Comparison of ENCODE assay signal across 21 mouse cellular contexts in genomic region chr9:23253624-23254023, GRCm38 (mm10). TPM values are rescaled to one million over a fixed set of nuclear protein-coding genes. Genes with fewer than 3 reads are reported as not detected.
DNase-seq lines count a peak whose midpoint lies in the region; ATAC-seq and TF ChIP-seq lines count a peak whose summit lies in the region.
"Had no signal": no experiment of that assay in that cellular context is flagged by ENCODE, and none has a peak within 500 bp of the region (broad histone marks: within the 10 kb centered on the region; RNA-seq: fewer than 3 reads in every experiment).

No protein-coding gene starts in this region.

- no peak for ATAC-seq in forebrain, embryonic 14.5 days
- ATAC-seq in forebrain, embryonic 15.5 days (replicated peaks), result no peak
- no peak for ATAC-seq in heart, postnatal 0 days (ENCODE audit: insufficient read depth, low read depth)
- ATAC-seq in neural tube, embryonic 15.5 days (ENCODE audit: low FRiP score), result no peak

- H3K27ac ChIP-seq in forebrain, embryonic 14.5 days (ENCODE audit: low read depth, low read length), result no peak overlapping the region
- no peak overlapping the region for H3K27ac ChIP-seq in forebrain, embryonic 15.5 days (replicated peaks)
- no peak overlapping the region for H3K27ac ChIP-seq in heart, postnatal 0 days (ENCODE audit: low read depth)
- no peak overlapping the region for H3K27ac ChIP-seq in neural tube, embryonic 15.5 days (replicated peaks)
- H3K27ac ChIP-seq: hindbrain, embryonic 10.5 days; liver, embryonic 15.5 days; midbrain, embryonic 12.5 days; stomach, postnatal 0 days had no signal

- DNase-seq in forebrain, embryonic 14.5 days (ENCODE audit: low spot score), result peak; percentile 26
- no peak for DNase-seq in heart, postnatal 0 days (ENCODE audit: low spot score)
- DNase-seq in heart, postnatal 14 days, result no peak
- no peak for DNase-seq in neural tube, embryonic 10.5 days (ENCODE audit: extremely low spot score, low spot score)
- DNase-seq in gastrocnemius, postnatal 10 days, result no peak
- DNase-seq: adrenal gland, adult 8-10 months; cerebellum, adult 8-10 months; gastrocnemius, postnatal 36 days; kidney, adult 18-20 months; kidney, postnatal 4 days; lung, postnatal 14 days; thymus, adult 18-20 months; thymus, postnatal 25 days had no signal

- H3K4me1 ChIP-seq in forebrain, embryonic 14.5 days (ENCODE audit: control insufficient read depth, insufficient read depth, low read length), result peaks cover 26% of the 10 kb centered on the region
- peaks cover 47% of the 10 kb centered on the region for H3K4me1 ChIP-seq in forebrain, embryonic 15.5 days
- peaks cover 11% of the 10 kb centered on the region; the same call in 1 of the 2 replicates for H3K4me1 ChIP-seq in heart, postnatal 0 days (ENCODE audit: control insufficient read depth, insufficient read depth)
- peaks cover 15% of the 10 kb centered on the region for H3K4me1 ChIP-seq in neural tube, embryonic 15.5 days
- H3K4me1 ChIP-seq: liver, embryonic 15.5 days had no signal

- H3K27me3 ChIP-seq in forebrain, embryonic 14.5 days (replicated peaks; ENCODE audit: control insufficient read depth, insufficient read depth, low read length), result no peaks in the 10 kb centered on the region
- no peaks in the 10 kb centered on the region for H3K27me3 ChIP-seq in forebrain, embryonic 15.5 days
- H3K27me3 ChIP-seq in heart, postnatal 0 days (ENCODE audit: control insufficient read depth, insufficient read depth, low read length), result no peaks in the 10 kb centered on the region
- no peaks in the 10 kb centered on the region for H3K27me3 ChIP-seq in neural tube, embryonic 15.5 days (replicated peaks)
- H3K27me3 ChIP-seq: liver, embryonic 15.5 days had no signal

- H3K4me2 ChIP-seq in forebrain, embryonic 14.5 days (ENCODE audit: low read length), result no peak overlapping the region
- H3K4me2 ChIP-seq in forebrain, embryonic 15.5 days (replicated peaks), result no peak overlapping the region
- H3K4me2 ChIP-seq in heart, postnatal 0 days (ENCODE audit: low read depth, low read length), result peak overlapping the region; percentile 61
- peak overlapping the region; percentile 67; the same call in 1 of the 2 replicates for H3K4me2 ChIP-seq in neural tube, embryonic 15.5 days
- H3K4me2 ChIP-seq: liver, embryonic 15.5 days had no signal

- intact Hi-C loops in heart, postnatal 14 days (cut with DNase I), result loop anchor here (5.0 kb wide), 2 partner anchors 41 to 626 kb away; no protein-coding TSS in a partner anchor

- WGBS in forebrain, embryonic 14.5 days, result 63% methylated on average over 6 of the region's 6 CpGs
- WGBS in forebrain, embryonic 15.5 days, result 60% methylated on average over 6 of the region's 6 CpGs
- WGBS in heart, postnatal 0 days, result 74% methylated on average over 6 of the region's 6 CpGs
- WGBS in neural tube, embryonic 15.5 days, result 68% methylated on average over 6 of the region's 6 CpGs

- H3K4me3 ChIP-seq in forebrain, embryonic 14.5 days (ENCODE audit: low read depth, low read length), result no peak overlapping the region
- H3K4me3 ChIP-seq in forebrain, embryonic 15.5 days, result no peak overlapping the region
- H3K4me3 ChIP-seq in heart, postnatal 0 days (ENCODE audit: low read depth, low read length), result 0 out of 2 replicates have a peak overlapping the region, but pooled peaks have one; percentile 31
- H3K4me3 ChIP-seq in neural tube, embryonic 15.5 days (replicated peaks), result no peak overlapping the region
- H3K4me3 ChIP-seq: erythroblast, embryonic 14.5 days; liver, embryonic 15.5 days had no signal

- TF ChIP-seq EP300 in heart, postnatal 0 days (IDR thresholded peaks at IDR 0.05; ENCODE audit: low read depth), result no peak

- TF ChIP-seq CTCF in heart, postnatal 0 days (IDR thresholded peaks at IDR 0.05; ENCODE audit: low read depth), result no peak

- no peaks in the 10 kb centered on the region for H3K36me3 ChIP-seq in forebrain, embryonic 14.5 days (ENCODE audit: control insufficient read depth, insufficient read depth, low read length)
- H3K36me3 ChIP-seq in forebrain, embryonic 15.5 days, result no peaks in the 10 kb centered on the region
- H3K36me3 ChIP-seq in heart, postnatal 0 days (replicated peaks; ENCODE audit: control insufficient read depth, insufficient read depth, low read length), result no peaks in the 10 kb centered on the region
- H3K36me3 ChIP-seq in neural tube, embryonic 15.5 days, result no peaks in the 10 kb centered on the region
- H3K36me3 ChIP-seq: G1E; hindbrain, embryonic 10.5 days; liver, embryonic 15.5 days; midbrain, embryonic 12.5 days had no signal

- no peaks in the 10 kb centered on the region for H3K9me3 ChIP-seq in forebrain, embryonic 14.5 days (replicated peaks; ENCODE audit: control insufficient read depth, low read length)
- no peaks in the 10 kb centered on the region for H3K9me3 ChIP-seq in forebrain, embryonic 15.5 days
- H3K9me3 ChIP-seq in heart, postnatal 0 days (replicated peaks; ENCODE audit: control insufficient read depth, low read length), result no peaks in the 10 kb centered on the region
- no peaks in the 10 kb centered on the region for H3K9me3 ChIP-seq in neural tube, embryonic 15.5 days (replicated peaks)
- H3K9me3 ChIP-seq: G1E; hindbrain, embryonic 10.5 days; liver, embryonic 15.5 days; midbrain, embryonic 12.5 days had no signal

- H3K9ac ChIP-seq in forebrain, embryonic 14.5 days (ENCODE audit: low read length), result no peak overlapping the region
- H3K9ac ChIP-seq in forebrain, embryonic 15.5 days (replicated peaks), result no peak overlapping the region
- no peak overlapping the region for H3K9ac ChIP-seq in heart, postnatal 0 days (replicated peaks; ENCODE audit: low read depth, low read length)
- no peak overlapping the region for H3K9ac ChIP-seq in neural tube, embryonic 15.5 days (replicated peaks)
- H3K9ac ChIP-seq: liver, embryonic 15.5 days had no signal

RNA-seq across cellular contexts. Expression of gene Bmper, which starts 30.7 kb away (rescaled TPM):
- 13.3 and 13.9 TPM in 2 replicates for polyA plus RNA-seq in forebrain, embryonic 14.5 days (2014; fragmentation: Nextera tagmentation; extraction: Ambion mirVana)
- 13.7 and 17.0 TPM in 2 replicates for polyA plus RNA-seq in forebrain, embryonic 15.5 days (2015; fragmentation: Nextera tagmentation; extraction: Ambion mirVana)
- total RNA-seq in heart, postnatal 0 days (2014; rRNA removed; ENCODE audit: low replicate concordance), result 3.4 and 4.5 TPM in 2 replicates
- polyA plus RNA-seq in heart, postnatal 0 days (2015; fragmentation: Nextera tagmentation; extraction: Ambion mirVana), result 3.7 and 3.9 TPM in 2 replicates
- 1 to 10 TPM; 3.3 to 4.2 TPM for total RNA-seq in heart, postnatal 14 days (2021)
- 10.7 and 12.3 TPM in 2 replicates for polyA plus RNA-seq in neural tube, embryonic 15.5 days (2015; fragmentation: Nextera tagmentation; extraction: Ambion mirVana)
- total RNA-seq in gastrocnemius, postnatal 10 days (2021), result 1 to 10 TPM; 5.9 to 8.0 TPM
- polyA plus RNA-seq: erythroblast, embryonic 14.5 days; G1E had no signal

Comparison
In these comparisons a context has a peak if more than half of its experiments do, and no peak if none do; other contexts are left out.
1. H3K4me2 ChIP-seq: peak in heart, postnatal 0 days (single experiment) and neural tube, embryonic 15.5 days (single experiment); none in forebrain, embryonic 14.5 days (single experiment) and forebrain, embryonic 15.5 days (single experiment).